Mouse (Mus musculus): ENCODE data around the gene Stab2.

- no peak for TF ChIP-seq POLR2A (IDR thresholded peaks at IDR 0.05; ENCODE audit: borderline replicate concordance, extremely low read depth, insufficient read depth, insufficient read length, poor library complexity, severe bottlenecking)
- no peak for TF ChIP-seq CTCF (IDR thresholded peaks at IDR 0.05; ENCODE audit: borderline replicate concordance, extremely low read depth, insufficient read depth, insufficient read length)
These were observed 18.0 kb downstream of the Stab2 start for GRCm38 (mm10) chr10:86989838-86990237.
